Mouse (Mus musculus): ENCODE data around the gene Kdm4a. TPM values are rescaled to one million over a fixed set of nuclear protein-coding genes. Genes with fewer than 3 reads are reported as not detected.

Kdm4a gene
- polyA plus RNA-seq, 1 experiment from 2014 or later: 52.8 TPM

DNA sequence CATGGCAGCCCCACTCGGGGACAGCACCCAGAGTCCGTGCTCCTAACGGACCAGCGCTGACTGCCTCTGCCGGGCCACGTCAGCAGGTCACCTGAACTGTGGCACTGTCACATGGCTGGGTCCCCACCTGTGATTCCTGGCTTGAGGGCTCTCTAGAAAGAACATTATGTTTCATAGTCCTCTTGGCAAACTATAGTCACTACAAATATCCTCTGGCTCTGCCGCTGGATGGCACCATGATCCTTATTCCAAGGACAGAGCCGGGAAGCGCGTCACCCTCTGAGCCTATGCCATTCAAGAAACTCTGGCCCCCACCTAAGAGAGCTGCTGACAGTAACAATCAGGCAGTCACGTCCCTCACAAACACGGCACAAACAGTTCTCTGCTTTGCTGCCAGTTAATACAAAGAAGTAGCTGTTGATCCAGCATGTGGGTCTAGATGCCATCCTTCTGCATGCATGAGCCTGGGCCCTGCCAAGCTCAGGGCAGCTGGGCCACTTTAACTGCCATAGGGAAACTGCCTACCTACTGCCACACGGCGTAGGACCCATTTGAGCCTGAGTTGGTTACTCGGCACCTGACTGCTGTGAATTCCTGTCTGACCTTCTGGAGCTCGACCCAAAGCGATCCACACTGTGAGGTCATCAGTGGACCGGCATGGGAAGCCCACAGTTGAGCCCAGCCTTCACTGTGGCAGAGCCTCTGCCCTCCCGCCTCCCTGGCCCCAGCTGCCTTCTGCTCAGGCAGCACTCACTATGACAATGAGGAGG lies 32.1 kb downstream of the Kdm4a start:
- no peaks in the 10 kb centered on the region for H3K4me1 ChIP-seq (replicated peaks; ENCODE audit: control insufficient read depth, insufficient read depth, low read length)
- H3K36me3 ChIP-seq (replicated peaks; ENCODE audit: control insufficient read depth, insufficient read depth): peaks cover 97% of the 10 kb centered on the region
- H3K27me3 ChIP-seq (ENCODE audit: control insufficient read depth, insufficient read depth, low read length): no peaks in the 10 kb centered on the region
- no peak overlapping the region for H3K4me2 ChIP-seq (replicated peaks)
- DNase-seq (ENCODE audit: low spot score): no peak
- no peaks in the 10 kb centered on the region for H3K9me3 ChIP-seq (ENCODE audit: control insufficient read depth, low read length)
- H3K4me3 ChIP-seq (replicated peaks; ENCODE audit: low read length): no peak overlapping the region
- WGBS: 92% methylated on average over 19 of the region's 19 CpGs
- 0 out of 2 replicates have a peak, but pooled peaks have one; percentile 19 for ATAC-seq (ENCODE audit: low FRiP score)
- peak overlapping the region; percentile 57; the same call in 1 of the 2 replicates for H3K27ac ChIP-seq
- no peak overlapping the region for H3K9ac ChIP-seq

DNA sequence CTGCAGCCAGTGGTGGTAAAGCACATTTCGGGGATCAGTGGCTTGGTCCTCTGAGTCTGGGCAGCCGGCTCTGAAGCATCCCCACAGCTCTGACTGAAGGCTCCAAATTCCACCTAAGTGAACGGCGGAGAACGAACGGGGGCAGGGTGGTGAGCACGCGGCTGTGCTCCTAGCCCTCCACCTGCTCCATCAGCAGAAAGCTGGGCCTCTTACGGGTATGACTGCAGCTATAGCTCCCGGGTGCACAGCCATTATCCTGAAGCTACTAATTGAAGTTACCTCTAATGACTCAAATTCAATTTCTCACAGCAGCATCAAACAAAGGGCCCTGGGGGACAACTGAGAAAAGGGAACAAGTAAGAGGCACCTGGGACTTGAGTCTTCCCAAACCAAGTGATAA lies 32.8 kb downstream of the Kdm4a start:
- Histone ChIP-seq H3K4me3 (replicated peaks; ENCODE audit: low read length) (no peak overlapping the region), H3K27me3 (ENCODE audit: control insufficient read depth, insufficient read depth, low read length) (no peaks in the 10 kb centered on the region), H3K9me3 (ENCODE audit: control insufficient read depth, low read length) (no peaks in the 10 kb centered on the region), H3K4me2 (replicated peaks) (no peak overlapping the region), H3K36me3 (replicated peaks; ENCODE audit: control insufficient read depth, insufficient read depth) (peaks cover 97% of the 10 kb centered on the region), H3K27ac (peak overlapping the region; percentile 57; the same call in 1 of the 2 replicates), H3K4me1 (replicated peaks; ENCODE audit: control insufficient read depth, insufficient read depth, low read length) (no peaks in the 10 kb centered on the region), H3K9ac (no peak overlapping the region)
- DNase-seq (ENCODE audit: low spot score): no peak
- no peak for ATAC-seq (ENCODE audit: low FRiP score)
- 75% methylated on average over 10 of the region's 10 CpGs for WGBS

DNA sequence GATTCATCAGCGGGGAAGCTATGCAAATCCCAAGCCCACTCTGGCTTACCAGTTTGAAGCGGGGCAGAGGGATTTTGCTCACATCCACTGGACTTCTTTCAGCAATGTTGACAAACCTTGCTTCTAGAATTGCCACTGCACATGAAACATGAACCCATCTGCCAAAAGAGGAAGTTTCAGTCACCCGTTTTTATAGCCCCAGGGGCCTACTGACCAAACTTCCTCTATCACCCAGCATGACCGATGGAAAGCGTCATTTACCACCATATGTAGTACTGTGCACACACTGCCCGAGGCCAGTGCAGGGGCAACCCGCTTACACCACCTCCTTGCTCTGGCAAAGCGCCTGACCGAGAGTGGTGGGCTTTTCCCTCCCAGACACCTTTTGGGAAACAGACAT lies 35.5 kb downstream of the Kdm4a start:
- DNase-seq (ENCODE audit: low spot score): no peak
- Histone ChIP-seq H3K27me3 (ENCODE audit: control insufficient read depth, insufficient read depth, low read length) (no peaks in the 10 kb centered on the region), H3K4me2 (replicated peaks) (no peak overlapping the region)

DNA sequence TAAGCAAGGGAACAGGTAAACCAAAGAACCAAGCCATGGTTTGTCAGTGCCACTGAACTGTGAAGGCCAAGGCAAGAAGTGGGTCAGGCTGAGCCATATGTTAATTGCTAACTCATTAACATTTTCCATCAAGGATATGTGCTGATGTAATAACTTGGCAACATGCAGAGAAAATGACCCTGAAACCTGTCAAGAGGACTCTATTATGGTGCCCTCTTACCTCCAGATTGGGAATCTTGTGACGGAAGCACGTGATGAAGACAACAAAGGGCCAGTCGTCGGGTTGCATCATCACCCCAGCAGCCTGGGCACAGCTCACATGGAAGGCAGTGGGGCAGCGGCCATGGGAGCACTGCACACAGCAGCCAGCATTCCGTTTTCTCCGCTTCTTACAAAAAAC lies 36.2 kb downstream of the Kdm4a start:
- H3K9ac ChIP-seq: no peak overlapping the region
- H3K4me2 ChIP-seq (replicated peaks): no peak overlapping the region
- H3K9me3 ChIP-seq (ENCODE audit: control insufficient read depth, low read length): no peaks in the 10 kb centered on the region
- no peaks in the 10 kb centered on the region for H3K4me1 ChIP-seq (replicated peaks; ENCODE audit: control insufficient read depth, insufficient read depth, low read length)
- no peak for DNase-seq (ENCODE audit: low spot score)
- no peak overlapping the region for H3K27ac ChIP-seq
- H3K4me3 ChIP-seq (replicated peaks; ENCODE audit: low read length): no peak overlapping the region
- H3K36me3 ChIP-seq (replicated peaks; ENCODE audit: control insufficient read depth, insufficient read depth): peaks cover 99% of the 10 kb centered on the region
- no peak for ATAC-seq (ENCODE audit: low FRiP score)
- no peaks in the 10 kb centered on the region for H3K27me3 ChIP-seq (ENCODE audit: control insufficient read depth, insufficient read depth, low read length)
- 91% methylated on average over 7 of the region's 7 CpGs for WGBS

More for the DNA sequence above, 35.5 kb downstream of the Kdm4a start:
- H3K4me1 ChIP-seq (replicated peaks; ENCODE audit: control insufficient read depth, insufficient read depth, low read length): no peaks in the 10 kb centered on the region
- WGBS: 94% methylated on average over 9 of the region's 9 CpGs
- H3K9me3 ChIP-seq (ENCODE audit: control insufficient read depth, low read length): no peaks in the 10 kb centered on the region
- no peak overlapping the region for H3K27ac ChIP-seq
- no peak overlapping the region for H3K4me3 ChIP-seq (replicated peaks; ENCODE audit: low read length)
- peaks cover 98% of the 10 kb centered on the region for H3K36me3 ChIP-seq (replicated peaks; ENCODE audit: control insufficient read depth, insufficient read depth)
- no peak overlapping the region for H3K9ac ChIP-seq
- no peak for ATAC-seq (ENCODE audit: low FRiP score)

- no peaks in the 10 kb centered on the region for H3K27me3 ChIP-seq (ENCODE audit: control insufficient read depth, insufficient read depth, low read length)
- 91% methylated on average over 5 of the region's 5 CpGs for WGBS
- DNase-seq (ENCODE audit: low spot score): no peak
- no peaks in the 10 kb centered on the region for H3K9me3 ChIP-seq (ENCODE audit: control insufficient read depth, low read length)
- no peak overlapping the region for H3K9ac ChIP-seq
- H3K27ac ChIP-seq: no peak overlapping the region
- no peaks in the 10 kb centered on the region for H3K4me1 ChIP-seq (replicated peaks; ENCODE audit: control insufficient read depth, insufficient read depth, low read length)
- H3K4me2 ChIP-seq (replicated peaks): no peak overlapping the region
- H3K4me3 ChIP-seq (replicated peaks; ENCODE audit: low read length): no peak overlapping the region
- no peak for ATAC-seq (ENCODE audit: low FRiP score)
- peaks cover 98% of the 10 kb centered on the region for H3K36me3 ChIP-seq (replicated peaks; ENCODE audit: control insufficient read depth, insufficient read depth)
Observed at GRCm38 (mm10) chr4:118141511-118141910, 38.3 kb downstream of the Kdm4a start.

DNA sequence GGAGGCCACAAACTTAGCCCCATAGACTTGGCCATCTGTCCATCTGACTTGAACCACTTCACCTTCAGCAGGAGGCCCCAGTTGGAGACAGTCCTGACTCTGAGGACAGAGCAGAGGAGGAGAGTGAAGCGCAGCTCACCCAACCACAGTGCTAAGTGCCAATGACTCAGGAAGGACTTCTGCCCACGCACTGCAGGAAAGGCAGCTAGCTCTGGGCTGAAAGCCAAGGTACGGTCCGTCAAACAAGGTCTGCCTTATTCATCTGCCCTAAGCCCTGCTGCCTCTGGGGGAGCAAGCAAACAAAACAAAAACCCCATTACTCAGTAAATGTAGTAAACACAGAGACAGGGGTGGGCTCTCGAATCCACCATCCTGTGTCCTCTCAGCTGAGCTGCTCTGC lies 41.0 kb downstream of the Kdm4a start:
- DNase-seq (ENCODE audit: low spot score): peak; percentile 63
- H3K27ac ChIP-seq: no peak overlapping the region
- no peaks in the 10 kb centered on the region for H3K27me3 ChIP-seq (ENCODE audit: control insufficient read depth, insufficient read depth, low read length)
- peaks cover 3% of the 10 kb centered on the region for H3K4me1 ChIP-seq (replicated peaks; ENCODE audit: control insufficient read depth, insufficient read depth, low read length)
- H3K9ac ChIP-seq: no peak overlapping the region
- no peak overlapping the region for H3K4me3 ChIP-seq (replicated peaks; ENCODE audit: low read length)
- no peak overlapping the region for H3K4me2 ChIP-seq (replicated peaks)
- H3K36me3 ChIP-seq (replicated peaks; ENCODE audit: control insufficient read depth, insufficient read depth): peaks cover 81% of the 10 kb centered on the region
- WGBS: 54% methylated on average over 5 of the region's 5 CpGs
- no peak for ATAC-seq (ENCODE audit: low FRiP score)
- no peaks in the 10 kb centered on the region for H3K9me3 ChIP-seq (ENCODE audit: control insufficient read depth, low read length)

GRCm38 (mm10) chr4:118137857-118138256 lies 42.0 kb downstream of the Kdm4a start:
- Histone ChIP-seq H3K9me3 (ENCODE audit: control insufficient read depth, low read length) (no peaks in the 10 kb centered on the region), H3K4me3 (replicated peaks; ENCODE audit: low read length) (no peak overlapping the region), H3K27ac (no peak overlapping the region), H3K4me1 (replicated peaks; ENCODE audit: control insufficient read depth, insufficient read depth, low read length) (peaks cover 11% of the 10 kb centered on the region), H3K27me3 (ENCODE audit: control insufficient read depth, insufficient read depth, low read length) (no peaks in the 10 kb centered on the region), H3K4me2 (replicated peaks) (no peak overlapping the region), H3K36me3 (replicated peaks; ENCODE audit: control insufficient read depth, insufficient read depth) (peaks cover 71% of the 10 kb centered on the region), H3K9ac (no peak overlapping the region)
- ATAC-seq (ENCODE audit: low FRiP score) (no peak), DNase-seq (ENCODE audit: low spot score) (no peak)
- 85% methylated on average over 16 of the region's 16 CpGs for WGBS

- Histone ChIP-seq H3K36me3 (replicated peaks; ENCODE audit: control insufficient read depth, insufficient read depth) (peaks cover 66% of the 10 kb centered on the region), H3K4me3 (replicated peaks; ENCODE audit: low read length) (no peak overlapping the region), H3K4me1 (replicated peaks; ENCODE audit: control insufficient read depth, insufficient read depth, low read length) (peaks cover 11% of the 10 kb centered on the region), H3K4me2 (replicated peaks) (no peak overlapping the region), H3K9ac (no peak overlapping the region), H3K27me3 (ENCODE audit: control insufficient read depth, insufficient read depth, low read length) (no peaks in the 10 kb centered on the region), H3K9me3 (ENCODE audit: control insufficient read depth, low read length) (no peaks in the 10 kb centered on the region), H3K27ac (no peak overlapping the region)
- ATAC-seq (ENCODE audit: low FRiP score) (no peak), DNase-seq (ENCODE audit: low spot score) (no peak)
- whole genome bisulfite sequencing: 91% methylated on average over 10 of the region's 10 CpGs
Observed at GRCm38 (mm10) chr4:118137311-118137710, 42.5 kb downstream of the Kdm4a start.

DNA sequence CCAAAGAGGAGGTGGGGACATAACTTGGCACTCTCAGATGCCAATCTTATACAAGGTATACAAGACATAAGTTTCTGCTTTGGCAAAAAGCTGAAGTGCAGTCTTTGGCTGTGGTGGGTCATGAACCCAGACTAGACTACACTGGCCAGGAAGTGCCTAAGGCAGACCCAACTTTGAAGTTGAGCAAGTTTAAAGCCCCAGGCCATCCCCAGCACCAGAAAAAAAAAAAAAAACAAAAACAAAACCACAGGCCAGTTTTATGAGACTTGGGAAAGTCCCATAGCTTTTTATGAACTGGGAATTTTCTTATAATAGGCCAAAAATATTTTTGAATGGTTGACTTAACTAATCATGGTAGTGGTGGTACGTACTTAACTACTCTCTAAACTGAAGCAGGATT lies 44.4 kb downstream of the Kdm4a start:
- Histone ChIP-seq H3K9ac (peak overlapping the region; percentile 92; the same call in 1 of the 2 replicates), H3K9me3 (ENCODE audit: control insufficient read depth, low read length) (no peaks in the 10 kb centered on the region), H3K4me2 (replicated peaks) (peak overlapping the region; percentile 58), H3K4me3 (replicated peaks; ENCODE audit: low read length) (peak overlapping the region; percentile 97), H3K27ac (0 out of 2 replicates have a peak overlapping the region, but pooled peaks have one; percentile 86), H3K27me3 (ENCODE audit: control insufficient read depth, insufficient read depth, low read length) (no peaks in the 10 kb centered on the region), H3K4me1 (replicated peaks; ENCODE audit: control insufficient read depth, insufficient read depth, low read length) (peaks cover 11% of the 10 kb centered on the region), H3K36me3 (replicated peaks; ENCODE audit: control insufficient read depth, insufficient read depth) (peaks cover 47% of the 10 kb centered on the region)
- DNase-seq (ENCODE audit: low spot score) (no peak), ATAC-seq (ENCODE audit: low FRiP score) (no peak)
- WGBS: 86% methylated on average over 1 of the region's 1 CpGs
